Mouse (Mus musculus): Measurements from ENCODE around the gene Slc38a10. TPM values are rescaled to one million over a fixed set of nuclear protein-coding genes. Genes with fewer than 3 reads are reported as not detected.

Gene Slc38a10
- polyA plus RNA-seq, 1 experiment from 2014 or later, result 42.3 TPM

- TF ChIP-seq CTCF (IDR thresholded peaks at IDR 0.05; ENCODE audit: low read depth), result no peak
- no peak for TF ChIP-seq EP300 (optimal IDR thresholded peaks at IDR 0.05)
- Histone ChIP-seq H3K9me3 (ENCODE audit: control insufficient read depth, low read length) (no peaks in the 10 kb centered on the region), H3K4me3 (ENCODE audit: low read depth, low read length) (no peak overlapping the region), H3K36me3 (ENCODE audit: control insufficient read depth, insufficient read depth, low read length) (peaks cover 13% of the 10 kb centered on the region; the same call in 1 of the 2 replicates), H3K27ac (replicated peaks) (no peak overlapping the region), H3K27me3 (ENCODE audit: control insufficient read depth, insufficient read depth, low read length) (no peaks in the 10 kb centered on the region), H3K4me1 (replicated peaks; ENCODE audit: control insufficient read depth, insufficient read depth) (no peaks in the 10 kb centered on the region), H3K4me2 (replicated peaks; ENCODE audit: low read depth) (no peak overlapping the region), H3K9ac (ENCODE audit: low read length) (no peak overlapping the region)
- 70% methylated on average over 6 of the region's 6 CpGs for WGBS
- ATAC-seq (ENCODE audit: low FRiP score, low TSS enrichment) (no peak), DNase-seq (ENCODE audit: low spot score) (no peak)
Measured at GRCm38 (mm10) chr11:120080282-120080681, 70.9 kb downstream of the Slc38a10 start.

- no peak for ATAC-seq (ENCODE audit: low FRiP score, low TSS enrichment)
- no peak for DNase-seq (ENCODE audit: low spot score)
- no peaks in the 10 kb centered on the region for H3K4me1 ChIP-seq (replicated peaks; ENCODE audit: control insufficient read depth, insufficient read depth)
- H3K4me2 ChIP-seq (replicated peaks; ENCODE audit: low read depth), result no peak overlapping the region
- H3K4me3 ChIP-seq (ENCODE audit: low read depth, low read length), result no peak overlapping the region
- WGBS, result 74% methylated on average over 3 of the region's 3 CpGs
- no peak overlapping the region for H3K9ac ChIP-seq (ENCODE audit: low read length)
- H3K36me3 ChIP-seq (ENCODE audit: control insufficient read depth, insufficient read depth, low read length), result peaks cover 19% of the 10 kb centered on the region
- no peaks in the 10 kb centered on the region for H3K27me3 ChIP-seq (ENCODE audit: control insufficient read depth, insufficient read depth, low read length)
- H3K27ac ChIP-seq (replicated peaks), result no peak overlapping the region
- no peaks in the 10 kb centered on the region for H3K9me3 ChIP-seq (ENCODE audit: control insufficient read depth, low read length)
- TF ChIP-seq CTCF (IDR thresholded peaks at IDR 0.05; ENCODE audit: low read depth) (no peak), EP300 (optimal IDR thresholded peaks at IDR 0.05) (no peak)
Measured at GRCm38 (mm10) chr11:120076191-120076590, 75.0 kb downstream of the Slc38a10 start.

- no peak overlapping the region for H3K4me2 ChIP-seq (replicated peaks; ENCODE audit: low read depth)
- TF ChIP-seq CTCF (IDR thresholded peaks at IDR 0.05; ENCODE audit: low read depth) (peak; percentile 59), EP300 (optimal IDR thresholded peaks at IDR 0.05) (no peak)
- no peak overlapping the region for H3K4me3 ChIP-seq (ENCODE audit: low read depth, low read length)
- DNase-seq (ENCODE audit: low spot score) (no peak), ATAC-seq (ENCODE audit: low FRiP score, low TSS enrichment) (peak; percentile 45; the same call in 1 of the 2 replicates)
- H3K4me1 ChIP-seq (replicated peaks; ENCODE audit: control insufficient read depth, insufficient read depth), result no peaks in the 10 kb centered on the region
- H3K27me3 ChIP-seq (ENCODE audit: control insufficient read depth, insufficient read depth, low read length), result no peaks in the 10 kb centered on the region
- no peaks in the 10 kb centered on the region for H3K9me3 ChIP-seq (ENCODE audit: control insufficient read depth, low read length)
- no peak overlapping the region for H3K9ac ChIP-seq (ENCODE audit: low read length)
- WGBS, result 89% methylated on average over 9 of the region's 9 CpGs
- peaks cover 27% of the 10 kb centered on the region for H3K36me3 ChIP-seq (ENCODE audit: control insufficient read depth, insufficient read depth, low read length)
- no peak overlapping the region for H3K27ac ChIP-seq (replicated peaks)
Measured at GRCm38 (mm10) chr11:120072986-120073647, 78.0 kb downstream of the Slc38a10 start.

GRCm38 (mm10) chr11:120071731-120072320 lies 79.3 kb downstream of the Slc38a10 start:
- H3K36me3 ChIP-seq (ENCODE audit: control insufficient read depth, insufficient read depth, low read length), result peaks cover 27% of the 10 kb centered on the region
- WGBS, result 82% methylated on average over 7 of the region's 7 CpGs
- no peak for DNase-seq (ENCODE audit: low spot score)

GRCm38 (mm10) chr11:120071065-120071464 lies 80.1 kb downstream of the Slc38a10 start:
- DNase-seq (ENCODE audit: low spot score) (no peak), ATAC-seq (ENCODE audit: low FRiP score, low TSS enrichment) (no peak)
- H3K4me2 ChIP-seq (replicated peaks; ENCODE audit: low read depth), result no peak overlapping the region
- H3K4me1 ChIP-seq (replicated peaks; ENCODE audit: control insufficient read depth, insufficient read depth), result no peaks in the 10 kb centered on the region
- H3K4me3 ChIP-seq (ENCODE audit: low read depth, low read length), result no peak overlapping the region
- TF ChIP-seq CTCF (IDR thresholded peaks at IDR 0.05; ENCODE audit: low read depth) (no peak), EP300 (optimal IDR thresholded peaks at IDR 0.05) (no peak)
- no peak overlapping the region for H3K27ac ChIP-seq (replicated peaks)
- 0 out of 2 replicates have a peak overlapping the region, but pooled peaks have one; percentile 4 for H3K9ac ChIP-seq (ENCODE audit: low read length)
- H3K36me3 ChIP-seq (ENCODE audit: control insufficient read depth, insufficient read depth, low read length), result peaks cover 23% of the 10 kb centered on the region
- H3K27me3 ChIP-seq (ENCODE audit: control insufficient read depth, insufficient read depth, low read length), result no peaks in the 10 kb centered on the region
- WGBS, result 67% methylated on average over 12 of the region's 12 CpGs
- no peaks in the 10 kb centered on the region for H3K9me3 ChIP-seq (ENCODE audit: control insufficient read depth, low read length)

More at GRCm38 (mm10) chr11:120071731-120072320, 79.3 kb downstream of the Slc38a10 start:
- H3K4me2 ChIP-seq (replicated peaks; ENCODE audit: low read depth), result no peak overlapping the region
- TF ChIP-seq EP300 (optimal IDR thresholded peaks at IDR 0.05) (no peak), CTCF (IDR thresholded peaks at IDR 0.05; ENCODE audit: low read depth) (no peak)
- H3K27ac ChIP-seq (replicated peaks), result no peak overlapping the region
- no peaks in the 10 kb centered on the region for H3K4me1 ChIP-seq (replicated peaks; ENCODE audit: control insufficient read depth, insufficient read depth)
- H3K9ac ChIP-seq (ENCODE audit: low read length), result no peak overlapping the region
- no peaks in the 10 kb centered on the region for H3K27me3 ChIP-seq (ENCODE audit: control insufficient read depth, insufficient read depth, low read length)
- ATAC-seq (ENCODE audit: low FRiP score, low TSS enrichment), result no peak
- no peak overlapping the region for H3K4me3 ChIP-seq (ENCODE audit: low read depth, low read length)
- H3K9me3 ChIP-seq (ENCODE audit: control insufficient read depth, low read length), result no peaks in the 10 kb centered on the region

Data from stomach, postnatal 0 days (tissue).